Mouse (Mus musculus): ENCODE measurements around the gene Ovol2. TPM values are rescaled to one million over a fixed set of nuclear protein-coding genes. Genes with fewer than 3 reads are reported as not detected.

Gene Ovol2
- polyA plus RNA-seq, 1 experiment = 6.1 TPM

DNA sequence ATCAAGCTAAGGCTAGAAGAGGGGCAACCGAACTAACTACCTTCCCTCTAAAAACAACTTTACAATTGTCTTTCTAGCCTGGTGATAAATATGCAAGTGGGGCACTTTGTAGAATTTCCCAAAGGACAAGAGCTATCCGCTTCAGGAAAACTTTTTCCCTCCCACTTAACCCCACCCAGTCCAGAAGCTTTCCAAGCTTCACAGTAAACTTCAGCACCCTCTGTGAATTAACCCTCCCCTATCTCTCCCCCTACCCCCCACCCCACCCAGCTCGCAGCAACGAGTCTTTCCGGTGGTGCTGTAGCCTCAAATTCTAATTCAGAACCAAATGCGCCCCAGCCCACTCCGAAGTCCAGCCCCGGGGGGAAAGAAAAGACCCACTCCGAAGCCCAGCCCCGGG, 2.5 kb downstream of the Ovol2 start:
- DNase-seq (ENCODE audit: extremely low spot score in 1 of 2, low spot score in 1 of 2) = no peak

DNA sequence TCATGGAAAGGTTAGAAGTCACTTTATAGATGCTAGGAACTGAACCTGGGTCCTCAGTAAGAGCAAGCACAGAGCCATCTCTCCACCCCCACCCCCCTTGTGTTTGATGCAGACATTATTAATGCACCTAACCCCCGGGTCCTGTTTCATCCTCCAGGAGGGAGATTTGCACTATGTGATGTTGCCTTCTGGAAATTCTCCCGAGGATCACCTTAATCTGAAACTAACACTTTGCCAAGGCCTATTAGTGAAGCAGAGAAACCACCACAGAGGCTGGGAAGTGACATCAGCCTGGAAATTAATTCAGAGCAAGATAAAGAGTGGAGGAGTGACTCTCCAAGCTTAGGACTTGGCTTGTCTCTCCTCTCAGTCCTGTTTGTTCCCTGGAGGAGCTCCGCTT, 7.7 kb downstream of the Ovol2 start:
- no peak for DNase-seq (ENCODE audit: extremely low spot score in 1 of 2, low spot score in 1 of 2)

DNA sequence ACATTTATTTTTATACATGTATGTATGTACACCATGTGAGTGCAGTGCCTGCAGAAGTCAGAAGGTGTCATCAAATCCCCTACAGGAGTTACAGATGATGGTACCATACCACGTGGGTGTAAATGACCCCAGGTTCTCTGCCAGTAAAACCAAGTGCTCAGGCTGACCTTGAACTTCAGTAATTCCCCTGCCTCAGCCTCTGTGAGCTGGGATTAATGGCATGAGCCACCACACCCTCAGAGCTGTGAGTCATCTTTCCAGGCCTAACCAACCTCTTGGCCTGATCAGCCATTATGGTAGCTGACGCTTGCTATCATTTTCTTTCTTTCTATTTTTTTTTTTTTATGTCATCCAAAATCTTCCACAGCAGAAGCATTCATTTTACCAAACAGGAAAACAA, 20.6 kb downstream of the Ovol2 start:
- DNase-seq (ENCODE audit: extremely low spot score in 1 of 2, low spot score in 1 of 2) = no peak

DNA sequence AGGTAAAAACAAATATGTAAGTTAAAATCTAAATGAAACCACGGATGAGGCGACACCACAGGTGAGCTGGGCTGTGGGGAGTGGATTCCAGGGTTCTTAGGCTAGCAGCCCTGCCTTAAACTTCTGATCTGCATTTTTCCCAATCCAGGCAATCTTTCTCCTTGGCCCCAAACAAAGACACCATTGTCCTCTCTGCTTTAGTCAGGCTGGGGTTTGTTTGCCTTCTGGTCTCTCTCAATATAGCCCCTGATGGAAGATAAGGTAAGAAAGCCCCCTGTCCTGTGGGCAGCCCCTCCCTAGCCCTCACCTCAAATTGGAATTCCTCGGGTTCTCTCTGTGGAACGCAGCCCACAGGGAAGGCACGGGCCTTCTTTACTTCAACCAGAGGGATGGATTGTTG, 21.7 kb downstream of the Ovol2 start:
- DNase-seq (ENCODE audit: extremely low spot score in 1 of 2, low spot score in 1 of 2) = no peak

DNA sequence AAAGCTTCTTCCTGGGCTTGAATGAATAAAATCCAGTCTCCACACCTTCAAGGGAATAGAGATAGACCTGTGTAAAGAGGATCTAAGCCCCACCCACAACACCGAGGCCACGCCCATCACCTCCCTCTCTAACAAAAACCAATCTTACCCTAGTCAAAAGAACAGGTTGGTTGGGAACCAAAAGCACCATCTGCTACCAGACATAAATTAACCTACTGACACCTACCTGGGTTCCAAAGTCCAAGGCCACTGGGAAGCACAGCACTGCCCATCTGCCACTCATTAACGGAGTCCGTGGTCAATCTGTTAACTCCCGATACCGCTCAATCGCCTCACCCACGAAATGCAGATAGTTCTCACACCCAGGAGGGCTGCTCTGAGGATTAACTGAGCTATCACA, 23.4 kb downstream of the Ovol2 start:
- no peak for DNase-seq (ENCODE audit: extremely low spot score in 1 of 2, low spot score in 1 of 2)

DNA sequence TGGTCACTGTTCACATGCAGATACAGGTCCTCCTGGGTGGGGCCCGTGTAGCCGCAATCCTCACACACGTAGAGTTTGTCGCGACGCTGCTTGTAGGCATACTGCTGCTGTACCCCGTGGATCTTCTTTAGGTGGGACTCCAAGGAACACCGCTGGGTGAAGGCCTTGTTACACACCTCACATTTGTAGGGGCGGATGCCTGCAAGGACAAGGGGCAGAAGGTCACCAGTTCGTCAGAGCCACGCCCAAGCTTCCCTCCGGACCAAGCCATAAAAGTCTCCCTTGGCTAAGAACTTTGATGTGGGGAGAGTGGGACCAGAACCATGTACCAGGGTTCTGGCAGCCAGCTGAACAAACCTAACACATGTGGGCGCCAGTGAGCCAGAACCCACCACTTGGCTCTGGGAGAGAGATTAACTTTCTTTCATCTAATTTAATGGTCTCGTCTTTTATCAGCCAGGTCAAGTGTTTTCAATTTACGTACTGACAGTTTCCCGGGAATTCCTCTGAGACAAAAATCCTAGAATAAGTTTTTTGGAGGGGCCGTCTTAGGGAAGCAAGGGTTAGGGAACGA, 26.1 kb downstream of the Ovol2 start:
- no peak for DNase-seq (ENCODE audit: extremely low spot score in 1 of 2, low spot score in 1 of 2)

DNA sequence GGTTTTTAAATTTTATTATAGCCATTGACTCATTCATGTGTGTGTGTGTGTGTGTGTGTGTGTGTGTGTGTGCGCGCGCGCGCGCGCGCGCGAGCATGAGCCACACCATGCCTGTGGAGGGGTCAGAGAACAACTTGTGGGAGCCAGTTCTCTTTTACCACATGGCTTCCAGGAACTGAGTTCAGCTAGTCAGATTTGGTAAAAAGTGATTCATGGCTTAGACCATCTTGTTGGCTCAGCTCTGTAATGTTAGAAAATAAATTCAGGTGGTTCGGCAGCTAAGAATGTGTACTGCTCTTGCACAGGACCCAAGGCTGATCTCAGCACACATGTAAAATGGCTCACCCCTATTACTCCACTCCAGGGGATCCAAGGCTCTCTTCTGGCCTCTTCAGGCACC, 30.8 kb downstream of the Ovol2 start:
- DNase-seq (ENCODE audit: extremely low spot score in 1 of 2, low spot score in 1 of 2) = no peak

DNA sequence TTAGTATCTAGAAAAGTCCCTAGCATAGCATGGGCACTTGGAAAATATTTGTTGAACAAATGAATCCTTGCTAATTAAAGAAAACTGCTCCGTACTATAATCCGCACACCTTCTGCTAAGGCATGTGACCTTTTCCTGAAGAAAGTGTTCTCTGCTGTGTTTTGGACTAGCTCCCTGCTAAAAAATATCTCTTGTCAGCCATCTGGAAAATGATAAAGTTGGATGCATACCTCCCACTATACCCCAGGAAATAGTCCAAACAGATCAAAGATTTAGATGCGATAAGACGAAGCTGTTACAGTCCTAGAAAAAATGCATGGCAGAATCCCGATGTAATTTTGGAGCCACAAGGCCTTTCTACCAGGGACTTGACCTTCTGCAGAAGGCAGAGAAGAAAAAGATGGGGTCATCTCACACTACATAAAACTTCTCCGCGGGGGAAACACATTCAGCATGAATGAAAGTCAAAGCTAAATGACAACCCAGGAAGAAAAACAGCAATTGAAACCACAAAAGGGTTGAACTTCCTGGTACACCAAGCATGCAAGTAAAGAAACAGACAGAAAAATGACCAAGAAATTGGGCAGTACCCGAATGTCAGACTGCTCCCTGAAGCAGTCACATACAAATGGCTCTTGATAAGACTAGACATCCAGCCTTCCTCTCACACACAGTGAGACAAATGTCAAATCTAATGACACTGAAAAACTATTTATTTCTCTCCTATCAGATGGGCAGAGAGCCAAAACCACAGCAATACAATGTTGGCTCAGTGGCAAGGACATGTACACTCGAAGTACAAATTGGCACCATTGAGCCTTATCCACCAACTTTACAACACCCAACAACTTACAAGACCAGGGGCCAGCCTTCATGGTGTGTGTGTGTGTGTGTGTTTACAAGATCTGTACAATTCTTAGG, 31.9 kb downstream of the Ovol2 start:
- peak in 1 of 2 experiments; percentile 63 for DNase-seq (ENCODE audit: extremely low spot score in 1 of 2, low spot score in 1 of 2)

DNA sequence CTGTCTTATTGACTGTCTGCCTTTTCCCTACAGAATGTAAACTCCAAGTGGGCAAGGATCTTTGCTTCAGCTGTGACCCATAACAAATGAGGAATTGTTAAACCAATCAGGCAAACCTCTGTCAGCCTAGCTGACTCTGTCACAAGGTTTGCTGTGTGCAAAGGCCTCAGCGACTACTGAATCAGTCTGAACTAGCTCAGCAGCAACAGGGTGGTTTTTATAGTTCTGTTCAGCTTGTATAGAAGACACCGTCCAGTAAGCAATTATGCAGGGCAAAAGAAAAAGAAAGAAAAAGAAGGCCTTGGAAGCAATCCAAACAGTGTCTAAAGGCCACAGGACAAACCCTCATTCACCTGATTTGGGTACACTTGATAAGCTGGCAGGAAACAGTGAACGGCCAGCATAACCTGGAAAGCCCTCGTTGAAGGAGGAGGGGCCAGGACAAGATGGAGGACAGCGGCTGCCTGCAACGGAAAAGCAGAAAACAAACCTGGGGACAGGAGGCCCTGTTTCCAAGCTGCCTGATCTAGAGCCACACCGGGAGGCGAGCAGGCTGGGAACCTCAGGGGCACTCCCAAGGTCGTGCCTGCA, 36.7 kb downstream of the Ovol2 start:
- DNase-seq (ENCODE audit: extremely low spot score in 1 of 2, low spot score in 1 of 2) = no peak

DNA sequence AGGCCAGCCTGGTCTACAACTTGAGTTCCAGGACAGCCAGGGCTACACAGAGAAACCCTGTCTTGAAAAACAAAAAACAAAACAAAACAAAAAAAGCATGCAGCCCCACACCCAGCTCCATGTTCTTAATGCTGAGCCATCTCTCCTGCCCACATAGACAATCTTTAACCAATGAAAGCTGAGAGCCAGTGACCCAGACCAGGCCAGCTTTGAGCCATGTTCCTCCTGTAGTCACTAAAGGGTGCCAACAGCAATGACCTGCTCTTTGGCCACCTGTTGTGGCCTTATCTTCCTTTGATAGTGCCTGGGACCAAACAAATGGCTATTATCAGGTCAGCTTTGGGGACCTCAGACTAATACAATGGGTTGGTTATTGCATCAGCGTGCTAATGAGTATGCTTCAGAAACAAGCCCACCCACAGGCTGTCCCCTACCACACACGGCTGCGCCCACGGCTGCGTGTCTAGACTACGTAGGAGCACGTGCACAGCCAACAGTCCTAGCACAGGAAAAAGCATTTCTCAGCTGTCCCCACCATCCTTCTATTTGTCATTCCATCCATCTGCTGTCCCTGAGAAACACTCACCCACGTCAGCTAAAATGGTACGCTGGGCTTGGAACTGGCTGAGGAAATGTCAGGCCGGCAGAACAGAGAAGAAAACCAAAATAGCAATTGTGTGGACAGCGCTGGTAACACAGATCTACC, 40.2 kb downstream of the Ovol2 start:
- peak; percentile 80 to 86 for DNase-seq (ENCODE audit: extremely low spot score in 1 of 2, low spot score in 1 of 2)

DNA sequence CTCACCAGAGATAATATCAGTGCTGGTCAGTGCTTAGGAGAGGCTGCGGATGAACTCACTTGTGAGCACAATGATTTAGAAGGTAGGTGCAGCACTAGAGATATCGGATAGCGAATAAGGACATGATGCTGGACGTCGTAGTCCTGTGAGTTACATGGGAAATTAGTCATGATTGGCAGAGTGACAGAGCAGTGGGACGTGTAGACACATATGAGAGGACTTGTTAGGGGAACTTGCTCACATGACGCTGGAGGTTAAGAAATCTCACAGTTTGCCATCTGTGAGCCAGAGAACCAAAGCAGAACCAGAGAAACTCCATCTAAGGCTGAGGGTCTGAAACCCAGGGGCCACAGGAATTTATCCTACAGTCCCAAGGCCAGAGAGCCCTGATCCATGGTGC, 41.6 kb downstream of the Ovol2 start:
- no peak for DNase-seq (ENCODE audit: extremely low spot score in 1 of 2, low spot score in 1 of 2)

DNA sequence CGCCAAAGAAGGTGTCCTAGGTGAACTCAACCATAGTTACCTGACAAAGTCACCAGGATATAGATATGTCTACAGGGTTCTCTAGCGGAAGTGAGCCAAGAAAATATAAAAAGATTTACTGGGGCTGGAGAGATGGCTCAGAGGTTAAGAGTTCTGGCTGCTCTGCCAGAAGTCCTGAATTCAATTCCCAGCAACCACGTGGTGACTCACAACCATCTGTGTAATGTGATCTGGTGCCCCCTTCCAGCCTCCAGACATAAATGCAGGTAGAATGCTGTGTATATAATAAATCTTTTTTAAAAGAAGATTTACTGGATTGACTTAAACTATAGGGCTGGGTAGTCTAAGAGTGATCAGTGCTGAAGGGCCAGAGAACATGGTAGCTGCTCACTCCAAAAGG, 50.5 kb downstream of the Ovol2 start:
- DNase-seq (ENCODE audit: extremely low spot score in 1 of 2, low spot score in 1 of 2) = no peak

DNA sequence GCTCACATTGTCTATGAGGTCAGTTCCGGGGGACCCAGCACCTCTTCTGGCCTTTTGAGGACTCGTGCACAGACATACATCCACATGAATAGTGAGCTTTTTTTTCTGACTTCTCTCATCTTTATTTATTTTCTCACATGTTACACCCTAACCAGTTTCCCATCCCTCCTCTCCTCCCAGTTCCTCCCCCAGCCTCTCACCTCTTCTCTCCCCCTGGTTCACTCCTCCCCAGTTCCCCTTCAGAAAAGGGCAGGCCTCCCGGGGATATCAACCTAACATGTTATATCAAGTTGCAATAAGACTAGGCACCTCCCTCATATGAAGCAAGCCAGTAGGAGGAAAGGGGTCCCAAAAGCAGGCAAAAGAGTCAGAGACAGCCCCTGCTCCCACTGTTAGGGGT, 51.4 kb downstream of the Ovol2 start:
- DNase-seq (ENCODE audit: extremely low spot score in 1 of 2, low spot score in 1 of 2) = no peak

DNA sequence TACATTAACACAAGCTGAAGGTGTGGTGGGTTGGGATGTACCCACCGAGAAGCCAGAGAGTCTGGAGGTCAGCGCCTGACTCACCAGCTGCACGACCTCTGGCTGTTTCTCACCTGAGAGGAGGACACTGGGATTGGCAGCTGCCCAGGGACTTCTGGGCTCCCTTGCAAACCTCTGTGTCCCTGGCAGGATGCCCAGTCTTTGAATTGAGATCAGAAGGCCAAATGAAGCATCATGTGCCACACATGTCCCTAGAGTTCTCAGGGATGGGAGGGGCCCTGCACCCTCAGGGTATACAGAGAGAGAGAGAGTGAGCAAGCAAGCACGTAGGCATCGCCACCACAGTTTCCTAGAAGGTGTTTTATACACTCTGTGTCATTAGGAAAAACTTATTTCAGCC, 52.2 kb downstream of the Ovol2 start:
- no peak for DNase-seq (ENCODE audit: extremely low spot score in 1 of 2, low spot score in 1 of 2)

DNA sequence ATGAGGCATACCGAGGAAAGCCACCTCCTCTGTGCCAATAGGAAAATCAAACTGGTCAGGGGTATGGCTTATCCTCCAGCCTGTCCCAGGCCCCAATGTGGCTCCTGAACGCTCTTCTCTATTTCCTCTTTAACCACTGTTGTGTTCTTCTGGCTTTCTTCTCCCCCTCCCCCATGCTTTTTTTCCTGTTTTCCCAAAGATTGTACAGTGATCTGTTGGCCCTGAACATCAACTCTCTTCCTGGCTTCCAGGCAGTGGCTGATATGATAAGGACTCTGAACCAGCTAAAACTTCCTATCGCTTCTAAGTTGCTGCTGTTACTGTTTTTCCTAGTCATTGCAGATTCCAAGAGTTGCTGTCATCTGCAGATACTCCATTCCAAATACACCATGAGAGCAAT, 55.1 kb downstream of the Ovol2 start:
- no peak for DNase-seq (ENCODE audit: extremely low spot score in 1 of 2, low spot score in 1 of 2)

DNA sequence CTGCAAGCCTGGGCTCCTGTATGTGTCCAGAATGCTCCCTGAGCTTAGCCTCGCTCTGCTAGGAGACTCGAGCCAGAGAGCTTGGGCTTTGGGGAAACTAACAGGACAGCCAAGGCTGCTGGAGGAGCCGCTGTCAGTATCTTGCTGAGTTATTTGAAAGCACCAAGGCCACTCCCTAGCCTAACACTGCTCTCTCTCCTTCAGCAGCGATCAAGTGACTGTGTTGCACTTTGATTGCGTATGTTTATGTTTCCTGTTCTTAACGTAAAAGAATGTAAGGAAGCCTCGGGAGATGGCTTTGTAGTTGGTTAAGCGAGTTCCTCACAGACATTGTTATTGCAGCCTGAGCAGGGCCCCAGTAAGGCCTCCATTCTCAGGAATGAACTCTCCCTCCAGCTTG, 57.2 kb downstream of the Ovol2 start:
- DNase-seq (ENCODE audit: extremely low spot score in 1 of 2, low spot score in 1 of 2) = no peak

DNA sequence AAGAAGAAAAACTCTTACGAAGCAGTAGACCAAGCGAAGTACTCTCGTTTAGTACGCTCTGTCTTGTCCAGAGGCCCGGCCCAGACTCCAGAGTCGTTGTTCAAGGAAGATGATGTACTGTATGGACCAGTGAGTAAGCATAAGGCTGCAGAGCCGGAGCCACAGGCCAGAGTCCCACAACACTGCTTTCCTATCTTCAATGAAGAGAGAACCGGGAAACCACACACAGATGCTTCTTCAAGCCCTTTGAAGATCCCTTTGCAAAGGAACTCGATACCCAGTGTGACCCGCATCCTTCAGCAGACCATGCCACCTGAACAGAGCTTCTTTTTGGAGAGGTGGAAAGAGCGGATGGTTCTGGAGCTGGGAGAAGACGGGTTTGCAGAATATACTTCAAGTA, 59.9 kb downstream of the Ovol2 start:
- no peak for DNase-seq (ENCODE audit: extremely low spot score in 1 of 2, low spot score in 1 of 2)

DNA sequence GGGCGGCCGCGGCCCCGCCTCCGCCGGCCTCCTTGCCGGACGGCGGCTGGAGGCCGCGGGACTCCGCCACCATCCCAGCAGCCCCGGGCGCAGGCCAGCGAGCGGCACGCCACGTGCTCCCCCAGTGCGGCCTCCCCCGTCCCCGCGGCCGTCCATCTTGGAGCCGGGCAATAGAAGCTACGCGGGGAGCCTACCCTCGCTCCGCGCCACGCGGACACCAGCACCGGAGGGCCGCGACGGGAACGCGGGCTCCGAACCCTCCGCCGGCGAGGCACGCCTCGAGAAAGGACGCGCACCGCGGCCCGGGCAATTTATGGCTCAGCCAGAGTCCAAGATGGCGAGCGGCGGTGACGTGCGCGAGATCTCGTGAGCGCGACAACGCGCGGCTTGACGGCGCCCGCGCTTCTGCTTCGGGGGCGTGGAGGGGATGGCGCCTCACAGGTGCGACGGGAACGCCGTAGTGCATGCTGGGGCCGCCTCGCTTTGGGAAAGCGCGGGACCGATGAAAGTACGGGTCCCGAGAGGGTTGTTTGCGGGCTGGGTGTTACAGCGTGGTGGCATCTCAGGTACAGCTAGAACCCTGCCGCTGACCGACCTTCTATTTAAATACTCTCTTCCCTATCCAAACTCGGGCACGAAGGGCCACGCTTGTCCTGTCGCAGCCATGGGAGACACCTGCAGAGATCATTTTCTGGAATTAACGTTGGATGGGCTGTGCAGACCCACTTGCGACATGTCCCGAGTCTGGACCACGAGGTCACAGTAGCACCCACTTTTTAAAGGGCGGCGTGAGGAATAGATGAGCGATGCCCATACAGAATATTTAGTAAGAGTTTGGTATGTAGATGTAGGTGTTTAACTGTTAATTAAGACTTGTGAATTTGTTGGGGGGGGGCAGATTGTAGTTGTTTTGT, 61.2 kb downstream of the Ovol2 start, which contains the start of the genes Mgme1 and Snx5:
TSS of gene Mgme1 (plus strand) at position 157 of the 914 bp plus-strand sequence.
TSS of gene Snx5 (minus strand) at position 400 of the 914 bp plus-strand sequence.
- DNase-seq (ENCODE audit: extremely low spot score in 1 of 2, low spot score in 1 of 2) = peak; percentile 91 to 95

DNA sequence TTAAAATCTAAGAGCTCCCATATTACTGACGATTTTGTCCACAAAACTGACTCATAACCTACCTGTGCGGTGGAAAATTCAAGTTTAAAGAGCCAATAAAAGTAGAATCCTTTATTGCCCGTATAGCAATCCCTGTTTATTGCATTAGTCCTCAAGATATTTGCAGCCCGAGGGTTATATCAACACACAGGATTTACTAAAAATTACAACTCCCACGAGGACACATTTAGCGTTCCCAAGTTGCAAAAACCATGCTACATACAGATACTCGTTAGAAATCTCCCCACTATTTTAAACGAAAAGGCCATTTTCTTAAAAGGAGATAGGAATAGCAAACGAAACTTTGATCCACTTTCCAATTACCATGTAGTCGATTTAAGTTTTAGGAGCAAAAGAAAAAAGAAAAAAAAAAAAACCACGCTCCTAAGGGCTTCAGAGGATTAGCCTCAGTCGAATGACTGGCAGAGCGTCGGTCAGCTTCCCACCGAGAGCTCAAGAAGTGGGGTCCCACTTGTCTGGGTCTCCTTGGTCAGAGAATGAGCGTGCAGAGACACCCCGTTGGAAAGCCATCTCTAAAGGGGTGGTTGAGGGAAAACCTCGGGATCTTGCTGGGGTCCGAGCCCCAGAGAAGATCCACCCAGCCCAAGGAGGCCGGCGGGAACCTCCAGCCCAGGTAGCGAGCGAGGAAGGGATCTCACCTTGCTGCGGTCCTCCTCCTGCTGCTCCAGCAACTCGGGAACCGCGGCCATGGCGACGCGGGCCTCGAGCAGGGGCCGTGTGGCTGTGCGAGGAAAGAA, 62.1 kb downstream of the Ovol2 start:
- DNase-seq (ENCODE audit: extremely low spot score in 1 of 2, low spot score in 1 of 2) = no peak

Measured in frontal cortex, adult 2 months (tissue).